Mouse (Mus musculus) embryonic fibroblast, embryonic 13.5 days (primary cell): Measurements from ENCODE around the gene Ccr7. TPM values are rescaled to one million over a fixed set of nuclear protein-coding genes. Genes with fewer than 3 reads are reported as not detected.

Source experiments
- H3K27ac ChIP-seq: 2 replicates; pipeline ENCODE4 v1.5.1; 2012; ENCODE audit warnings: low read length, control low read depth, inconsistent platforms; ENCODE audit not compliant: insufficient read depth
- H3K4me1 ChIP-seq: 2 replicates; pipeline ENCODE4 v1.6.1; 2011; ENCODE audit warnings: low read length; ENCODE audit not compliant: control insufficient read depth, insufficient read depth
- H3K4me3 ChIP-seq: 2 replicates; pipeline ENCODE4 v1.5.1; 2011; ENCODE audit warnings: mild to moderate bottlenecking, control low read depth, low read length; ENCODE audit not compliant: insufficient read depth
- CTCF ChIP-seq: IDR thresholded peaks from 2 replicates; pipeline ENCODE4 v1.5.1; 2011; ENCODE audit warnings: mild to moderate bottlenecking, control low read depth, low read length, moderate library complexity, borderline replicate concordance; ENCODE audit not compliant: insufficient read depth
- POLR2A ChIP-seq: IDR thresholded peaks from 2 replicates; pipeline ENCODE4 v1.6.1; 2011; ENCODE audit warnings: low read depth, mild to moderate bottlenecking, control low read depth, low read length, moderate library complexity
- polyA plus RNA-seq: library from polyadenylated mRNA; stranded (reverse); fragments of >200 nt; gene quantifications from 2 replicates; pipeline ENCODE4 v1.2.4, GENCODE M21; 2011; ENCODE audit warnings: low read depth; ENCODE audit not compliant: missing spikeins, insufficient read length

The Ccr7 gene
- polyA plus RNA-seq, 1 experiment = not detected

- H3K4me3 ChIP-seq = no peak overlapping the region
- no peaks in the 10 kb centered on the region for H3K4me1 ChIP-seq
- no peak overlapping the region for H3K27ac ChIP-seq
- TF ChIP-seq POLR2A (no peak), CTCF (no peak)
These were observed 35.9 kb downstream of the Ccr7 start for GRCm38 (mm10) chr11:99118963-99119362.

- no peak overlapping the region for H3K4me3 ChIP-seq
- no peak for TF ChIP-seq CTCF
- no peak for TF ChIP-seq POLR2A
- no peaks in the 10 kb centered on the region for H3K4me1 ChIP-seq
- H3K27ac ChIP-seq = no peak overlapping the region
These were observed 36.5 kb downstream of the Ccr7 start for GRCm38 (mm10) chr11:99118420-99118819.

GRCm38 (mm10) chr11:99117907-99118306, 37.0 kb downstream of the Ccr7 start:
- TF ChIP-seq POLR2A (no peak), CTCF (no peak)
- Histone ChIP-seq H3K4me3 (no peak overlapping the region), H3K27ac (no peak overlapping the region), H3K4me1 (no peaks in the 10 kb centered on the region)

- Histone ChIP-seq H3K27ac (no peak overlapping the region), H3K4me3 (no peak overlapping the region), H3K4me1 (no peaks in the 10 kb centered on the region)
- TF ChIP-seq POLR2A (no peak), CTCF (no peak)
These were observed 38.9 kb downstream of the Ccr7 start for GRCm38 (mm10) chr11:99115940-99116339.

GRCm38 (mm10) chr11:99113111-99113510, 41.8 kb downstream of the Ccr7 start:
- TF ChIP-seq POLR2A (no peak), CTCF (no peak)
- Histone ChIP-seq H3K4me1 (peaks cover 5% of the 10 kb centered on the region), H3K4me3 (no peak overlapping the region), H3K27ac (no peak overlapping the region)

- H3K4me1 ChIP-seq = peaks cover 7% of the 10 kb centered on the region
- H3K4me3 ChIP-seq = no peak overlapping the region
- TF ChIP-seq CTCF (no peak), POLR2A (no peak)
- H3K27ac ChIP-seq = no peak overlapping the region
These were observed 42.2 kb downstream of the Ccr7 start for GRCm38 (mm10) chr11:99112700-99113099.

- peaks cover 14% of the 10 kb centered on the region for H3K4me1 ChIP-seq
- no peak for TF ChIP-seq POLR2A
- no peak for TF ChIP-seq CTCF
- H3K27ac ChIP-seq = no peak overlapping the region
- no peak overlapping the region for H3K4me3 ChIP-seq
These were observed 43.2 kb downstream of the Ccr7 start for GRCm38 (mm10) chr11:99111631-99112030.

- peaks cover 17% of the 10 kb centered on the region for H3K4me1 ChIP-seq
- H3K4me3 ChIP-seq = no peak overlapping the region
- no peak for TF ChIP-seq POLR2A
- no peak for TF ChIP-seq CTCF
- H3K27ac ChIP-seq = no peak overlapping the region
These were observed 43.7 kb downstream of the Ccr7 start for GRCm38 (mm10) chr11:99111155-99111554.

- no peak overlapping the region for H3K4me3 ChIP-seq
- no peak overlapping the region for H3K27ac ChIP-seq
- H3K4me1 ChIP-seq = peaks cover 19% of the 10 kb centered on the region
- TF ChIP-seq CTCF (no peak), POLR2A (no peak)
These were observed 44.3 kb downstream of the Ccr7 start for GRCm38 (mm10) chr11:99110370-99111110.

- peaks cover 19% of the 10 kb centered on the region for H3K4me1 ChIP-seq
- H3K27ac ChIP-seq = no peak overlapping the region; the same call in 1 of the 2 replicates
- TF ChIP-seq CTCF (no peak), POLR2A (no peak)
- no peak overlapping the region for H3K4me3 ChIP-seq
These were observed 46.6 kb downstream of the Ccr7 start for GRCm38 (mm10) chr11:99108296-99108695.
